ENCODE assay signal across 8 mouse cellular contexts in genomic region chr13:31956584-31956983, GRCm38 (mm10).
DNase-seq lines count a peak whose midpoint lies in the region; ATAC-seq and TF ChIP-seq lines count a peak whose summit lies in the region.

No protein-coding gene starts in this region.

- peak; percentile 24 for DNase-seq in retina, embryonic 14.5 days (ENCODE audit: low spot score)
- DNase-seq in retina, postnatal 1 day, result no peak
- DNase-seq in T-cell, adult 2 months (ENCODE audit: low spot score), result peak; percentile 5
- DNase-seq in gastrocnemius, adult 2 months, result peak; percentile 78
- peak; percentile 11 for DNase-seq in layer of hippocampus, adult 9-10 months (ENCODE audit: low spot score)
- DNase-seq in spleen, adult 12 weeks (ENCODE audit: low spot score), result peak; percentile 8
- DNase-seq in ovary, adult 18-20 months (ENCODE audit: low spot score), result no peak
- DNase-seq in midbrain, embryonic 14.5 days, result no peak

- H3K36me3 ChIP-seq in midbrain, embryonic 14.5 days (ENCODE audit: control insufficient read depth, insufficient read depth, low read length), result no peaks in the 10 kb centered on the region

- no peak overlapping the region for H3K27ac ChIP-seq in gastrocnemius, adult 2 months
- no peak overlapping the region for H3K27ac ChIP-seq in midbrain, embryonic 14.5 days (replicated peaks; ENCODE audit: low read depth, low read length)

- TF ChIP-seq CTCF in gastrocnemius, adult 2 months (IDR thresholded peaks at IDR 0.05), result peak; percentile 94

- H3K4me1 ChIP-seq in midbrain, embryonic 14.5 days (ENCODE audit: control insufficient read depth, insufficient read depth, low read length), result peaks cover 4% of the 10 kb centered on the region; the same call in 1 of the 2 replicates

- H3K9ac ChIP-seq in midbrain, embryonic 14.5 days (replicated peaks; ENCODE audit: low read length), result no peak overlapping the region

- WGBS in midbrain, embryonic 14.5 days, result 84% methylated on average over 6 of the region's 6 CpGs

- H3K4me3 ChIP-seq in gastrocnemius, adult 2 months, result no peak overlapping the region
- H3K4me3 ChIP-seq in midbrain, embryonic 14.5 days (replicated peaks; ENCODE audit: low read depth, low read length), result no peak overlapping the region

- no peak overlapping the region for H3K4me2 ChIP-seq in midbrain, embryonic 14.5 days (ENCODE audit: low read length)

- intact Hi-C loops in gastrocnemius, adult 2 months (cut with DNase I), result loop anchor here (1.0 to 5.0 kb wide), 2 partner anchors 155 to 256 kb away; no protein-coding TSS in a partner anchor

- ATAC-seq in midbrain, embryonic 14.5 days (ENCODE audit: low FRiP score, low TSS enrichment), result no peak

- H3K27me3 ChIP-seq in midbrain, embryonic 14.5 days (ENCODE audit: control insufficient read depth, insufficient read depth, low read length), result no peaks in the 10 kb centered on the region

- H3K9me3 ChIP-seq in midbrain, embryonic 14.5 days (ENCODE audit: control insufficient read depth, low read length), result no peaks in the 10 kb centered on the region

Comparison
In these comparisons a context has a peak if more than half of its experiments do, and no peak if none do; other contexts are left out.
1. DNase-seq: peak in retina, embryonic 14.5 days (single experiment), T-cell, adult 2 months (single experiment), gastrocnemius, adult 2 months (single experiment), layer of hippocampus, adult 9-10 months (single experiment) and spleen, adult 12 weeks (single experiment); none in retina, postnatal 1 day (single experiment), ovary, adult 18-20 months (single experiment) and midbrain, embryonic 14.5 days (single experiment).